Mouse (Mus musculus): Measurements from ENCODE around the gene Gm14214. TPM values are rescaled to one million over a fixed set of nuclear protein-coding genes. Genes with fewer than 3 reads are reported as not detected.

Gm14214 gene
- total and polyA plus RNA-seq, 2 experiments from 2014 or later = not detected

DNA sequence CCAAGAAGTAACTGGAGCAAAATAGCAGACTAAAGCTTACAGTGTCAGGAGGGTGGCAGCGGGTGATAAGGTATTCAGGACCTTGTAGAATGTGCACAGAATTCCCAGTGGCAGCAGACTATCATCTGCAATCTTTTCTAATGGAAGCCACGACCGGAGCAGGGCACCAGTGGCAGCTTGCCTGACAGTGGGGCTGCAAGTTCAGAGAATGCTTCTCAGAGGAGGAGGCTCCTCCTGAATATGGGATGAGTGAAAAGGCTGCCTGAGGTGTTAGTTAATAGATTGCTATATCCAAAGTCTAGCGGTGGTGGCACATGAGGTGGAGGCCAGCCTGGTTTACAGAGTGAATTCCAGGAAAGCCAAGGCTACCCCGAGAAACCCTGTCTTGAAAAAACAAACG, 19.6 kb upstream of the Gm14214 start:
- H3K4me3 ChIP-seq (ENCODE audit: low read length) = no peak overlapping the region
- no peak overlapping the region for H3K4me2 ChIP-seq (ENCODE audit: low read depth, low read length)
- H3K27me3 ChIP-seq (ENCODE audit: insufficient read depth, low read length) = no peaks in the 10 kb centered on the region
- DNase-seq (ENCODE audit: low spot score) = no peak
- no peaks in the 10 kb centered on the region for H3K9me3 ChIP-seq (ENCODE audit: low read length)
- WGBS = 71% methylated on average over 6 of the region's 6 CpGs
- no peak overlapping the region for H3K27ac ChIP-seq
- H3K4me1 ChIP-seq (ENCODE audit: insufficient read depth, low read length) = peaks cover 14% of the 10 kb centered on the region; the same call in 1 of the 2 replicates
- no peak overlapping the region for H3K9ac ChIP-seq (replicated peaks; ENCODE audit: low read length)
- H3K36me3 ChIP-seq (ENCODE audit: insufficient read depth, low read length) = no peaks in the 10 kb centered on the region
- no peak for TF ChIP-seq CTCF (IDR thresholded peaks at IDR 0.05; ENCODE audit: low read depth)
- ATAC-seq = no peak

- Histone ChIP-seq H3K4me1 (ENCODE audit: insufficient read depth, low read length) (no peaks in the 10 kb centered on the region), H3K9ac (replicated peaks; ENCODE audit: low read length) (no peak overlapping the region), H3K4me2 (ENCODE audit: low read depth, low read length) (no peak overlapping the region), H3K27me3 (ENCODE audit: insufficient read depth, low read length) (no peaks in the 10 kb centered on the region), H3K9me3 (ENCODE audit: low read length) (no peaks in the 10 kb centered on the region), H3K36me3 (ENCODE audit: insufficient read depth, low read length) (no peaks in the 10 kb centered on the region), H3K27ac (no peak overlapping the region), H3K4me3 (ENCODE audit: low read length) (no peak overlapping the region)
- no peak for TF ChIP-seq CTCF (IDR thresholded peaks at IDR 0.05; ENCODE audit: low read depth)
- WGBS = 60% methylated on average over 11 of the region's 11 CpGs
- no peak for DNase-seq (ENCODE audit: low spot score)
- no peak for ATAC-seq
Observed at GRCm38 (mm10) chr2:154786776-154787175, 16.9 kb upstream of the Gm14214 start.

GRCm38 (mm10) chr2:154786187-154786586, 16.4 kb upstream of the Gm14214 start:
- ATAC-seq (no peak), DNase-seq (ENCODE audit: low spot score) (no peak)
- Histone ChIP-seq H3K27me3 (ENCODE audit: insufficient read depth, low read length) (no peaks in the 10 kb centered on the region), H3K36me3 (ENCODE audit: insufficient read depth, low read length) (no peaks in the 10 kb centered on the region), H3K4me3 (ENCODE audit: low read length) (no peak overlapping the region), H3K9me3 (ENCODE audit: low read length) (no peaks in the 10 kb centered on the region), H3K4me2 (ENCODE audit: low read depth, low read length) (no peak overlapping the region), H3K4me1 (ENCODE audit: insufficient read depth, low read length) (no peaks in the 10 kb centered on the region), H3K9ac (replicated peaks; ENCODE audit: low read length) (no peak overlapping the region), H3K27ac (no peak overlapping the region)
- 55% methylated on average over 3 of the region's 3 CpGs for WGBS
- TF ChIP-seq CTCF (IDR thresholded peaks at IDR 0.05; ENCODE audit: low read depth) = no peak

GRCm38 (mm10) chr2:154785284-154785683, 15.5 kb upstream of the Gm14214 start:
- H3K36me3 ChIP-seq (ENCODE audit: insufficient read depth, low read length) = no peaks in the 10 kb centered on the region
- no peak for DNase-seq (ENCODE audit: low spot score)
- no peak overlapping the region for H3K9ac ChIP-seq (replicated peaks; ENCODE audit: low read length)
- H3K27ac ChIP-seq = no peak overlapping the region
- H3K4me3 ChIP-seq (ENCODE audit: low read length) = no peak overlapping the region
- WGBS = 57% methylated on average over 3 of the region's 3 CpGs
- no peak overlapping the region for H3K4me2 ChIP-seq (ENCODE audit: low read depth, low read length)
- H3K27me3 ChIP-seq (ENCODE audit: insufficient read depth, low read length) = no peaks in the 10 kb centered on the region
- no peak for TF ChIP-seq CTCF (IDR thresholded peaks at IDR 0.05; ENCODE audit: low read depth)
- no peaks in the 10 kb centered on the region for H3K9me3 ChIP-seq (ENCODE audit: low read length)
- no peaks in the 10 kb centered on the region for H3K4me1 ChIP-seq (ENCODE audit: insufficient read depth, low read length)
- 0 out of 2 replicates have a peak, but pooled peaks have one; percentile 46 for ATAC-seq

DNA sequence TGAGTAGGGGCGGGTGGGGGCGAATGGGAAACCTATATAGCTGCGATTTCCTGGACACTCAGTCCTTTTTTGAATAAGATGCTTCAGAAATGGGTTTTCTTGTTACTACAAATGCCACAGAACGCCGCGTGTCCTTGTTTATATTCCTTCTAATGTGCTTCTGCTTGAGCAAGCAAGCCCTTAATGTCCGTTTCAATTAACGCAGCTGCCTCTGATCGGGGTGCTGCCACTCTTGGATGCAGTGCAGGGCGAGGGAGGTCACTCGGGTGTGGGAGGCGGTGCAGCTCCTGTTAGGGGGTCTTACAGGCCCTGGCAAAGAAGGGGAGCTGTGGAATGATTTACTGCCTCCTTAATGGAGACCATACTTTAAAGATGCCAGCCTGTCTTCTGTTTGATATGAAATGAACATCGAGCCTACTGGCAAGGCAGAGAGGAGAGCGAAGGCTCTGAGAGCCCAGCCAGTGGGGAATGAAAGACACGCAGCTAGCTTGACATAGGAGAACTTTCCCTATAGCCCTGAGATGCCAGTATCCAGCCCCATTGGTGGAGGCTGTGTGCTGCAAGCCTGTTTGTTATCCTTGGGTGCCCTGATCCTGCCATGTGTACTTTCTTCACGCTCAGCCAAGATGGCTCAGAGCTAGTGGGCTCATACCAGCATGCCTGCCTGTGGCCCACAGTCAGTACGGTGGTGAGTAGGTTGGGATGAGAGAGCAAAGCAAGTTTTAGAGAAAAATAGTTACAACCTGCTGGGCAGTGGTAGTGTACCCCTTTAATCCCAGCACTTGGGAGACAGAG, 13.2 kb upstream of the Gm14214 start:
- H3K36me3 ChIP-seq (ENCODE audit: insufficient read depth, low read length) = no peaks in the 10 kb centered on the region
- no peak for ATAC-seq
- H3K27me3 ChIP-seq (ENCODE audit: insufficient read depth, low read length) = no peaks in the 10 kb centered on the region
- DNase-seq (ENCODE audit: low spot score) = no peak
- 51% methylated on average over 17 of the region's 17 CpGs for WGBS
- no peak overlapping the region for H3K27ac ChIP-seq
- no peaks in the 10 kb centered on the region for H3K9me3 ChIP-seq (ENCODE audit: low read length)
- no peaks in the 10 kb centered on the region for H3K4me1 ChIP-seq (ENCODE audit: insufficient read depth, low read length)
- H3K9ac ChIP-seq (replicated peaks; ENCODE audit: low read length) = no peak overlapping the region
- no peak overlapping the region for H3K4me2 ChIP-seq (ENCODE audit: low read depth, low read length)
- TF ChIP-seq CTCF (IDR thresholded peaks at IDR 0.05; ENCODE audit: low read depth) = no peak
- H3K4me3 ChIP-seq (ENCODE audit: low read length) = no peak overlapping the region

DNA sequence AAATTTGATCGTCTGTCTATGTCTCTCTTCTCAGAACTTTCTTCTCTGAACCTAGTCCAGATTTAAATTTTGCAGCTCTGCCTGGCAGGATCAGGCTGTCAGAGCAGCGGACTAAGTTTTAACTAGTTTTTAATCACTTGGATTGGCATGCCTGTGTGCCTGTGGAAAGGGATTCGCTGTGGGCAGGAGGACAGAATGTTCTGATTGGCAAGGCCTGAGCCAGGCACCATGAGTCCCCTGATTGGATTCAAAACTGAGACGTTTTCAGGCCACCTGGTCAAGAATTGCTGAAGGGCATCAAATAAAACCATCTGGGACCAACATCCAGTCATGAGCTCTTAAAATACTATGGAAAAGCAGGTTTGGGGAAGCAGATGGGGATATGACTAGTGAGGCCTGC, 12.5 kb upstream of the Gm14214 start:
- no peak overlapping the region for H3K27ac ChIP-seq
- no peak for TF ChIP-seq CTCF (IDR thresholded peaks at IDR 0.05; ENCODE audit: low read depth)
- ATAC-seq (no peak), DNase-seq (ENCODE audit: low spot score) (no peak)
- H3K4me3 ChIP-seq (ENCODE audit: low read length) = no peak overlapping the region
- H3K36me3 ChIP-seq (ENCODE audit: insufficient read depth, low read length) = no peaks in the 10 kb centered on the region
- no peaks in the 10 kb centered on the region for H3K9me3 ChIP-seq (ENCODE audit: low read length)
- no peak overlapping the region for H3K9ac ChIP-seq (replicated peaks; ENCODE audit: low read length)
- no peaks in the 10 kb centered on the region for H3K27me3 ChIP-seq (ENCODE audit: insufficient read depth, low read length)
- 64% methylated on average over 4 of the region's 4 CpGs for WGBS
- H3K4me1 ChIP-seq (ENCODE audit: insufficient read depth, low read length) = no peaks in the 10 kb centered on the region
- H3K4me2 ChIP-seq (ENCODE audit: low read depth, low read length) = no peak overlapping the region

- no peak overlapping the region for H3K9ac ChIP-seq (replicated peaks; ENCODE audit: low read length)
- H3K4me3 ChIP-seq (ENCODE audit: low read length) = no peak overlapping the region
- H3K27ac ChIP-seq = no peak overlapping the region
- no peak for ATAC-seq
- no peaks in the 10 kb centered on the region for H3K36me3 ChIP-seq (ENCODE audit: insufficient read depth, low read length)
- WGBS = 65% methylated on average over 3 of the region's 3 CpGs
- DNase-seq (ENCODE audit: low spot score) = no peak
- no peaks in the 10 kb centered on the region for H3K27me3 ChIP-seq (ENCODE audit: insufficient read depth, low read length)
- TF ChIP-seq CTCF (IDR thresholded peaks at IDR 0.05; ENCODE audit: low read depth) = no peak
- no peaks in the 10 kb centered on the region for H3K4me1 ChIP-seq (ENCODE audit: insufficient read depth, low read length)
- H3K9me3 ChIP-seq (ENCODE audit: low read length) = no peaks in the 10 kb centered on the region
- no peak overlapping the region for H3K4me2 ChIP-seq (ENCODE audit: low read depth, low read length)
Observed at GRCm38 (mm10) chr2:154779648-154780047, 9.8 kb upstream of the Gm14214 start.
